Mouse (Mus musculus) Muller cell, postnatal 12 days (primary cell): ENCODE measurements at regions not wholly inside any gene's neighbourhood (a gene's known extent, or its start where the extent isn't known, plus 50 kb on each side); places are given as distances from the start of the nearest gene placed in this dataset.

Experiments
- DNase-seq: peaks from one replicate; pipeline ENCODE4 v3.0.0-alpha.2; 2015; ENCODE audit errors: inconsistent ontology term

GRCm38 (mm10) chr1:33271437-33272145 lies 398.0 kb downstream of the Prim2 start:
- DNase-seq: no peak

GRCm38 (mm10) chr1:33269162-33269561 lies 400.4 kb downstream of the Prim2 start:
- no peak for DNase-seq

GRCm38 (mm10) chr1:33265731-33266415 lies 403.7 kb downstream of the Prim2 start:
- peak; percentile 56 for DNase-seq

GRCm38 (mm10) chr1:33249474-33249873 lies 420.1 kb downstream of the Prim2 start:
- DNase-seq: no peak

- DNase-seq: no peak
These were observed 422.5 kb downstream of the Prim2 start for GRCm38 (mm10) chr1:33247076-33247475.

- DNase-seq: no peak
These were observed 424.4 kb downstream of the Prim2 start for GRCm38 (mm10) chr1:33245186-33245585.

- no peak for DNase-seq
These were observed 424.9 kb downstream of the Prim2 start for GRCm38 (mm10) chr1:33244691-33245090.

- DNase-seq: no peak
These were observed 446.6 kb downstream of the Prim2 start for GRCm38 (mm10) chr1:33222997-33223396.

- no peak for DNase-seq
These were observed 454.8 kb downstream of the Prim2 start for GRCm38 (mm10) chr1:33214815-33215214.

GRCm38 (mm10) chr1:33214394-33214793 lies 455.2 kb downstream of the Prim2 start:
- no peak for DNase-seq

GRCm38 (mm10) chr1:33201571-33202189 lies 467.9 kb downstream of the Prim2 start:
- DNase-seq: peak; percentile 22

GRCm38 (mm10) chr1:33195114-33195513 lies 474.5 kb downstream of the Prim2 start:
- DNase-seq: no peak

GRCm38 (mm10) chr1:33174646-33175435 lies 494.8 kb downstream of the Prim2 start:
- DNase-seq: peak; percentile 36

GRCm38 (mm10) chr1:33136991-33137390 lies 532.6 kb downstream of the Prim2 start:
- DNase-seq: no peak

GRCm38 (mm10) chr1:33130351-33130750 lies 539.2 kb downstream of the Prim2 start:
- no peak for DNase-seq

- no peak for DNase-seq
These were observed 544.5 kb downstream of the Prim2 start for GRCm38 (mm10) chr1:33125062-33125461.

- no peak for DNase-seq
These were observed 559.2 kb upstream of the Gm5415 start for GRCm38 (mm10) chr1:33106286-33106685.

- no peak for DNase-seq
These were observed 557.2 kb upstream of the Gm5415 start for GRCm38 (mm10) chr1:33104296-33104695.

- DNase-seq: no peak
These were observed 551.0 kb upstream of the Gm5415 start for GRCm38 (mm10) chr1:33098062-33098461.

GRCm38 (mm10) chr1:33096851-33097250 lies 549.8 kb upstream of the Gm5415 start:
- no peak for DNase-seq

GRCm38 (mm10) chr1:33074551-33074950 lies 527.5 kb upstream of the Gm5415 start:
- no peak for DNase-seq

- no peak for DNase-seq
These were observed 510.9 kb upstream of the Gm5415 start for GRCm38 (mm10) chr1:33058010-33058409.
